Mouse (Mus musculus): ENCODE data around the gene Atxn2.

GRCm38 (mm10) chr5:121810331-121811151, 99.4 kb downstream of the Atxn2 start:
- TF ChIP-seq CTCF (IDR thresholded peaks at IDR 0.05; ENCODE audit: control insufficient read depth, insufficient read depth, low read length) (no peak), POLR2A (IDR thresholded peaks at IDR 0.05; ENCODE audit: borderline replicate concordance, control insufficient read depth, low read depth, low read length) (no peak)
